Comparison of ENCODE assay signal across 8 mouse cellular contexts in genomic region chr12:3981350-3982131, GRCm38 (mm10). TPM values are rescaled to one million over a fixed set of nuclear protein-coding genes. Genes with fewer than 3 reads are reported as not detected.
A peak's percentile ranks its signal among the peaks of the same experiment; 100 is the strongest.
DNase-seq lines count a peak whose midpoint lies in the region; ATAC-seq lines count a peak whose summit lies in the region.

No protein-coding gene starts in this region.

- ATAC-seq in megakaryocyte, adult 5-6 weeks (ENCODE audit: poor library complexity, severe bottlenecking) = peak; percentile 94
- ATAC-seq in erythroid progenitor cell, adult 5-6 weeks (replicated peaks; ENCODE audit: low FRiP score, poor library complexity, severe bottlenecking) = no peak

- DNase-seq in adrenal gland, adult 18-20 months (ENCODE audit: low spot score in 2 of 2) = peak; percentile 60 to 69
- peak; percentile 96 for DNase-seq in embryo, embryonic 10 days (ENCODE audit: low spot score)
- peak; percentile 72 for DNase-seq in gastrocnemius, postnatal 10 days
- peak; percentile 93 for DNase-seq in induced T-regulatory cell, adult 2 months (ENCODE audit: low read depth)
- DNase-seq in left cerebral cortex, adult 8-10 months (ENCODE audit: low spot score in 2 of 2) = peak; percentile 52 to 82
- DNase-seq in right cerebral cortex, adult 2 months (ENCODE audit: low spot score in 2 of 2) = peak; percentile 68 to 78

RNA-seq across cellular contexts. Expression of gene Pomc, which starts 26.8 kb away (rescaled TPM):
- under 1 TPM; 0.58 to 0.70 TPM for total RNA-seq in adrenal gland, adult 18-20 months (2021)
- total RNA-seq in gastrocnemius, postnatal 10 days (2021) = under 1 TPM; 0.49 to 0.54 TPM
- 1 to 10 TPM; 2.3 to 9.3 (median 2.8) TPM for total RNA-seq in left cerebral cortex, adult 8-10 months (2022)
- 0.38 and 0.57 TPM in 2 replicates for total RNA-seq in megakaryocyte, adult 5-6 weeks (2015)
- total RNA-seq in megakaryocyte, adult 5-6 weeks (2017) = not detected in 2 replicates
- 4.2 TPM in 1 of 2 replicates, not detected in the other for total RNA-seq in erythroid progenitor cell, adult 5-6 weeks (2015; ENCODE audit: low replicate concordance)
- total RNA-seq in erythroid progenitor cell, adult 5-6 weeks (2017; ENCODE audit: low replicate concordance) = not detected in 2 replicates

RNA-seq across cellular contexts. Expression of gene Efr3b, which starts 57.2 kb away (rescaled TPM):
- 1 to 10 TPM; 2.7 to 7.0 TPM for total RNA-seq in adrenal gland, adult 18-20 months (2021)
- total RNA-seq in gastrocnemius, postnatal 10 days (2021) = 1 to 10 TPM; 5.8 to 7.2 TPM
- total RNA-seq in left cerebral cortex, adult 8-10 months (2022) = 100 to 1,000 TPM; 116 to 119 (median 117) TPM
- total RNA-seq in megakaryocyte, adult 5-6 weeks (2015) = 0.09 and 0.30 TPM in 2 replicates
- 0.04 TPM in 2 replicates for total RNA-seq in megakaryocyte, adult 5-6 weeks (2017)
- not detected in 2 replicates for total RNA-seq in erythroid progenitor cell, adult 5-6 weeks (2015; ENCODE audit: low replicate concordance)
- total RNA-seq in erythroid progenitor cell, adult 5-6 weeks (2017; ENCODE audit: low replicate concordance) = not detected in 2 replicates

Comparison
In these comparisons a context has a peak if more than half of its experiments do, and no peak if none do; other contexts are left out.
1. RNA of gene Efr3b, which starts 57.2 kb away (total RNA-seq): 116 to 119 TPM in left cerebral cortex, adult 8-10 months; 5.8 to 7.2 TPM in gastrocnemius, postnatal 10 days, 2.7 to 7.0 TPM in adrenal gland, adult 18-20 months, 0.04 to 0.30 TPM in megakaryocyte, adult 5-6 weeks and not detected in erythroid progenitor cell, adult 5-6 weeks; every median in the first group is over 10 times any median in the second.
2. Peak in every context shown above with its lines, with median percentiles within 50 percentile points of each other: DNase-seq.